Mouse (Mus musculus) CH12.LX (cell line): ENCODE data around the gene Selenot.

Experiments
- CTCF ChIP-seq, 2 experiments: IDR thresholded peaks in 1 of 2; conservative IDR thresholded peaks in 1 of 2; 2 replicates each; pipeline ENCODE4 v1.5.1; 2011 to 2012; ENCODE audit warnings: low read depth in 2 of 2, low read length in 2 of 2, improper control_type of control experiment in 1 of 2, inconsistent platforms in 1 of 2, mild to moderate bottlenecking in 1 of 2, moderate library complexity in 1 of 2
- EP300 ChIP-seq: IDR thresholded peaks from 2 replicates; pipeline ENCODE4 v1.6.1; 2011; ENCODE audit warnings: low read length, improper control_type of control experiment
- IRF4 ChIP-seq: IDR thresholded peaks from 2 replicates; pipeline ENCODE4 v1.6.1; 2014; ENCODE audit warnings: low read depth, mild to moderate bottlenecking, inconsistent platforms, low read length, improper control_type of control experiment
- JUN ChIP-seq: IDR thresholded peaks from 2 replicates; pipeline ENCODE4 v1.6.1; 2011; ENCODE audit warnings: low read depth, mild to moderate bottlenecking, low read length, improper control_type of control experiment, moderate library complexity; ENCODE audit not compliant: insufficient read depth
- MAFK ChIP-seq: IDR thresholded peaks from 2 replicates; pipeline ENCODE4 v1.6.1; 2011; ENCODE audit warnings: low read length, improper control_type of control experiment; ENCODE audit not compliant: insufficient replicate concordance
- MAX ChIP-seq: IDR thresholded peaks from 2 replicates; pipeline ENCODE4 v1.6.1; 2011; ENCODE audit warnings: low read length, improper control_type of control experiment
- POLR2A ChIP-seq: IDR thresholded peaks from 2 replicates; pipeline ENCODE4 v1.6.1; 2011; ENCODE audit warnings: low read depth, mild to moderate bottlenecking, improper control_type of control experiment, low read length
- TBP ChIP-seq: conservative IDR thresholded peaks from 2 replicates; pipeline ENCODE4 v1.6.1; 2011; ENCODE audit warnings: low read depth, low read length, improper control_type of control experiment
- UBTF ChIP-seq: IDR thresholded peaks from 2 replicates; pipeline ENCODE4 v1.6.1; 2012; ENCODE audit warnings: low read depth, mild to moderate bottlenecking, inconsistent platforms, low read length, improper control_type of control experiment, moderate library complexity

DNA sequence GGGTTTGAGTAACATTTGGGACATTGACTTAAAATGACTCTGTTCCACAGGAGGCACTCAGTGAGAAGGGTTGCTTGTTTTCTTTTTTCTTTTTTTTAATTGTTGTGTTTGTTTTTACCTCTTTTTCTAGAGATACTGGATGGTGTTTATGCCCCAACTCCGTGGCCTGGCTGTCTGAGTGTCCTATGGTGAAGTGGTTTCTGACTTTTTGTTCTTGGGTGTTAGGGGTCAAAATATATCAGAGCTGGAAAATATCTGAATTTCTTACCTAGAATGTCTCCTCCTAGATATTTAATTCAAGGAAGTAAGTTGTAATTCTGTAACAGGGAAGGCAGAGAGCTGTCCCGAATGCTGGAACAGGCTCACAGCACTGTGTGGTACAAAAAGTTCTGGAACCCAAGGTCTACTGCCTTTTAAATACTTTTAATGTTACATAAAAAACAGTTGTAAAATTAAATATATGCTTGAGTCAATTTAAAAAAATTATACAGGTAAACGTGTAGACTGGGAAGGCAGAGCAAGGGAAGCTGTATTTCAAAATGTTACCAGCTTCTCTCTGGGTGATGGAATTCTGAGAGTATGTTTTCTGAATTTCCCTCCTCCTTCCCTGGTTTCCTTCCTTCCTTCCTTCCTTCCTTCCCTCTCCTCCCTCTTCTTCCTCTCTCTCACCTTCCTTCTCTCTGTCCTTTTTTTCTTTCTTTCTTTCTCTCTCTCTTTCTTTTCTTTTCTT lies 46.4 kb downstream of the Selenot start:
- no peak for TF ChIP-seq CTCF (conservative IDR thresholded peaks at IDR 0.05 in 1 of 2, IDR thresholded peaks at IDR 0.05 in 1 of 2; ENCODE audit: low read depth in 2 of 2, low read length in 2 of 2)
- no peak for TF ChIP-seq JUN
- TF ChIP-seq MAX = no peak
- TF ChIP-seq UBTF = no peak
- no peak for TF ChIP-seq IRF4
- TF ChIP-seq POLR2A = no peak
- TF ChIP-seq TBP = no peak
- TF ChIP-seq MAFK = no peak
- TF ChIP-seq EP300 = no peak
